Mouse (Mus musculus) megakaryocyte progenitor cell, adult 5-6 weeks (primary cell): ENCODE measurements at regions not wholly inside any gene's neighbourhood (a gene's known extent, or its start where the extent isn't known, plus 50 kb on each side); places are given as distances from the start of the nearest gene placed in this dataset.

Experiments used
- ATAC-seq: replicated peaks from 2 replicates; pipeline ENCODE4 v1.8.0; 2016; ENCODE audit warnings: mild to moderate bottlenecking, moderate TSS enrichment, inconsistent platforms; ENCODE audit not compliant: poor library complexity

DNA sequence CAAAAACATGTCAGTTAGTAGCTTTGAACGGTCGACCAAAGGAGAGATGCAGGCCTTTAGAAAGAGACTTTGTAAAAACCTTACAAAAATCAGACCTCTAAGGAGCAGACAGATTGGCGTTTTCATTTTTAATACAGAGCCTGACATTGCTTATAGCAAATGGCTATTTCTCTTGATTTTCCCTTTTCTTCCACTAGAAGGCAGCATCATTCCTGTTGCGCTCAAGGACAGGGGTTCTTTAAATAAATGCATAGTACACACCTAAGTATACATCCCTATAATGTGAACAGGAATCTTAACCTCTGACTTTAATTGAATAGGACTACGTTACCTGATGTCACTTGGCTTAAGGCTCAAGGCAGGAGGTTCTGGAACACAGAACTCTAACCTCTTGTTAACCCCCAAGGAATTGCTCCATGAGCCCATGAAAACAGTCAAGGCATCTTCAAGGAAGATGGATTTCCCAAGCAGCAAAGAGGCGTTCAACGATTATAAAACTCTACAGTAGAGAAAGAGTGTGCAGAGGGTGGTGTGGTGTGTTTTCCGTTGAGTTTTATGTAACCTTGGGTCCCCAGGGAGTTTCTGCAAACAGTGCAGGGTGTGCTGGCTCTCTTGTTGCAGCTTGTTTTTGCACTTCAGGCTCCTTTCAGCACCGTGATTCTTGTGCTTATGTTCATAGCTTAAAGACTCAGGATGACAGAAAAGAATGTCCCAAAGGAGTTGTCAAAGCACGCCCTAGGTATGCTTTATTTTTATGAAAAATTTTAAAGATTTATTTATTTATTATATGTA, 124.1 kb upstream of the Zfp648 start:
- ATAC-seq: peak; percentile 70

DNA sequence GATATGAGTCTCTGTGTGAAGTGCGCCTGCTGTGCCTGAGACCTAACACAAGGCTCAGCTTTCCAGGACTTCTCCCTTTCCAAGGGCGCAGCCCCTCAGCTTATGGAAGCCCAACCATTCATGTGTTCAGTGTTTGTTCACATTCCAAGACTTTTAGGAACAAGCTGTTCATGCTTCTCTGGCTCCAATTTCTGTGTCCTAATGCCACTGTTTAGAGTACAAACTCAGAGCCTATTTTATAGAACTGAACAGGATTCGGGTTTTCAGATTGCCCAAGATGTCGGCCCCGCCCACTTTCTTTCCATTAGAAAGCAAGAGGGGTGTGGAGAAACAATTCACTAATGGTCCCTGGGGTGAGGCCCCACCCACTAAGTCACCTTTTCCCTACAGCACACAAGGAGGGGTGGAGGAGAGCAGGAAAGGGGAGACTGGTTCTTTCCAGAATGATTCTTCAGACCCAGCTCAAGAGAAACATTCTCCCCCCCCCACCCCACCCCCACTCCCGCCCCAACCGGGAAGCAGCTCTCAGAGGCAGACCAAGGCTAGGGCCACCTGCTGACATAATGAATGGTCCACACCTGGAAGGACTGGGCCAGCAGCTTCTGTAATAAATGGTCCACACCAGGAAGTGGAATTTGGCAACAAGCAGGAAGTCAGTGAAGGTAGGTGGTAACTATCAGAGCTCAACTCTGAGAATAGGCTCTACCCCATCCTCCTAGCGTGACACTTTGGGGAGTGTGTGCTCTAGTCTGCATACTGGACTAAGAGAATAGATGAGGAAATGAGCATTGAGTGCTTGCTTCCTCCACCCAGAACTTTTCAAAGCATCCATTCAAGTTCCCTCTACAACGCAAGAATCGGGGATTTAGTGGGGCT, 120.2 kb upstream of the Zfp648 start:
- ATAC-seq: peak; percentile 32

GRCm38 (mm10) chr1:154086145-154086544, 114.8 kb upstream of the Zfp648 start:
- ATAC-seq: no peak

DNA sequence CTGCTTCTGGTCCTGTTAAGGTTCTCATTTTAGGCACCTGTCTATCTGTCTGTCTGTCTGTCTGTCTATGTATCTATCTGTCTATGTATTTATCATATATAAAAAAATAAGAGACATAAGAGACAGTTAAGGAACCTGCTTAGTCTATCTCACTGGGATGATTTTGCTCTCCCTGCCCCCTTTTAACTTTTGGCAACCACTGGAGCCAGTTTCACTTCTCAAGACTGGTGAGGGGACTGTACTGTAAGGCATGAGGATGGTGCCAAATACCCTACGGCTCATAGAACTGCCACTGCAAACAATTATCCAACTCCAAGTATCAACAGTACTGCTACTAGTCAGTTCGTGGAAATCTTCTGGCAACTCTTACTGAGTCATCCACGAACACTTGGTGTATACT, 111.2 kb upstream of the Zfp648 start:
- peak; percentile 31; the same call in 1 of the 2 replicates for ATAC-seq

GRCm38 (mm10) chr1:154090521-154091490, 110.2 kb upstream of the Zfp648 start:
- no peak for ATAC-seq

DNA sequence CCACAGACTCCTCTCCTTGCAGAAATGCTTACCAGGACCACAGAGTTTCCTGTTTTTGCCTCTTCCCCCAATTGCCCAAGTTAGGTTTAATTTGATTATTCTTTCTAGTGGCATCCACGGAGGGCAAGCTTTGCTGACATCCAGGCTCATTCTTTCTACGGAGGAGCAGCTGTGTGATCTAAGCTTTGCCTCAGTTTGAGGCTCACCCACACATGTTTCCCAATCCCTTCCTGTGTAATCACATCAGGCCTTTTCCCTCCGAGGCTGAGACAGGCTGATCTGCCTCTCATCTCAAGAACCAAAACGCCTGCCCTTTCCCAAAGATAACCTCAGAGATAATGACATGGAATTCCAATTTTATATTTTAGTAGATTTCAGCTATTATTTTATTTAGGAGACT, 107.4 kb upstream of the Zfp648 start:
- peak; percentile 46 for ATAC-seq

GRCm38 (mm10) chr1:154094357-154094756, 106.6 kb upstream of the Zfp648 start:
- ATAC-seq: no peak

DNA sequence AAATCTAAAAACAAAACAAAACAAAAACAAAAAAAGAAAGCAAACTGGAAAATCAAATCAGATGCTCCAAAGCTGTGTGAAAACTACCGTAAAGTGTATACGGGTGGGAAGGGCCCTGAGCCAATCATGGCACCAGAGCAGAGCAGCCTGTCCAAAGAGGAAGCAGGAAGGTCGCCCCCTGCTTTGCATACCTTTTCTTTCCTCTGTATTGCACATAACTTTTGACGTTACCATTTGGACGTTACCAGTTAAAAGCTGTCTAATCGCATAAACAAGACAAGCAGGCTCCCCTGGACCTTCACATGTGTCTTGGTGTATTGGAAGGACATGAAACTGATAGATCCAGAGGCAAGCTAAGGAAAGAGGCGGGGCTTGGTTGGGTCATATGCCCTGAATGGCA, 104.9 kb upstream of the Zfp648 start:
- no peak for ATAC-seq

DNA sequence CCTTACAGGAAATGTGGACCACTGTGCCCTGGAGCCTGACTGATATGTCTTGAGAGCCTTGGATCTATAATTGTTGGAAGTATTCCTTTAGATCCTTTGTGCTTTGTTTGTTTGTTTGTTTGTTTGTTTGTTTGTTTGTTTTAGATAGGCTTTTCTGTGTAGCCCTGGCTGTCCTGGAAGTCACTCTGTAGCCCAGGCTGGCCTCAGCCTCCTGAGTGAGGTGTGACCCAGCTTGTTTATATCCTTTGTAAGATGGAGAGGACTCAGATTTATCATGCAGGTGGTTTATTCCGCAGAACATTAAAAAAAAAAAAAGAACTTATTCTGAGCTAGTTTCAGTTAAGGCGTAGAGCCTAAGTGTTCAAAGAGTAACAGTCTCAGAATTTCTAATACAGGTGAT, 104.1 kb upstream of the Zfp648 start:
- no peak for ATAC-seq

- ATAC-seq: peak; percentile 91
Observed at GRCm38 (mm10) chr1:154097656-154098055, 103.3 kb upstream of the Zfp648 start.

DNA sequence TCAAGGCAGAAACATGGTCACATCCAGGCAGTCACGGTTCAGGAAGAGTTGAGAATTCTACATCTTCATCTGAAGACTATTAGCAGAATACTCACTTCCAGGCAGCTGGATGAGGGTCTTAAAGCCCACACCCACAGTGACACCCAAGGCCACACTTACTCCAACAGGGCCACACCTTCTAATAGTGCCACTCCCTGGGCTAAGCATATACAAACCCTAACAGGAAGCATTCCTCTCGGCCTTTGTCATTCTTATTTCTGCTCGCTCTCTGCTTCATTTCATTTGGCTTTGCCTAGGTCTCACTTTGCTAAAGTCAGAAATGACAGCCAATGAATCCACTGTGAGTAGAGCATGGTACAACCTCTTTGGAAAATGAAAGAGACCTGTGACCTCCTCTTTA, 100.4 kb upstream of the Zfp648 start:
- no peak for ATAC-seq

DNA sequence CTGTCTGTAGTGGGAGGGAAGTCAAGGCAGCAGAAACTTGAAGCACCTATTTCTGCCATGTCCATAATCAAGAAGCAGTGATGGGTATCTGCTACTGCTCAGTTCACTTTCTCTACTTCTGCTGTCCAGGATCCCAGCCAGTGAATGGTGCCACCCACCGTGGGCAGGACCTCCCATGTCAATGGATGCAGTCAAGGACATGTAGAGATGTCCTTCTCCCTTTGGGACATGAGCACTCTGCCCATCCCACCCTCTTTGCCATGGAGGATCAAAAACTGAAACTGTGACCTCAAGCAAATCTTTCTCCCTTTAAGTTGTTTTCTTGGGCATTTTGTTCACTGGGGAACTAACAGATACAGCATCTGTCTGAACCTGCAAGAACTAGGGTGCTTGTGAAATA, 99.6 kb upstream of the Zfp648 start:
- no peak for ATAC-seq

GRCm38 (mm10) chr1:154102191-154102590, 98.8 kb upstream of the Zfp648 start:
- ATAC-seq: no peak

DNA sequence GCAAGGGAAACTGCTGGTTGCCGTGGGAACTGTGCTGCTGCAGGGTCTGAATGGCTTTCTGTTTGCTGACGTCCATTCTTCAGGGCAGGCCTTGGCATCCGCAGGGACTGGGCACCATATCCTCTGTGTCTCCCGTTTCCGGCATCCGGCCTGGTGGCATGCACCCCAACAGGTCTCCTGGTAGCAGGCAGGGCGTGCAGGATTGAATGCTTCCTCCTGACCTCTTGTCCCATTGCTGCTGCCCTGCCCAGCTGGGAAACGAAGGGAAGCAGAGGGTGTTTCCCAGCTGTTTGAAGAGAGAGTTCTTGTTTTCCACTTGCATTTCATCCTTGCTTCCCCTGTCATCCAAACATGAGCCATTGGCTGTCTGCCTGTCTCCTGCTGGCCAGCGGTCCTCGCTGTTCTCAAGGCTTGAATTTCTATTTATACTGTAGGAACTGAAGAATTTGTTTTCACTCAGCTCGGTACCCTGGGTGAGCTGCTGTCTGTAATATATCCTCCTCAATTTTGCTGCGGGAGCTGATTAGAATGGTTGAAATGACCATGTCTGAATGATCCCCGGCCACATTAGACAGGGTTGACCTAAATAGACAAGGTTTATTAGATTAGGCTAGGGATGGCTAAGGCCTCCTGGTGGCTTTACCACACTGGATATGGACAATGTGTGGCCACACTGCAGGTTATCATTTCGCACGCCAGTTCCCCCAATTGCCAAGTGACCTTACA, 98.0 kb upstream of the Zfp648 start:
- no peak for ATAC-seq

DNA sequence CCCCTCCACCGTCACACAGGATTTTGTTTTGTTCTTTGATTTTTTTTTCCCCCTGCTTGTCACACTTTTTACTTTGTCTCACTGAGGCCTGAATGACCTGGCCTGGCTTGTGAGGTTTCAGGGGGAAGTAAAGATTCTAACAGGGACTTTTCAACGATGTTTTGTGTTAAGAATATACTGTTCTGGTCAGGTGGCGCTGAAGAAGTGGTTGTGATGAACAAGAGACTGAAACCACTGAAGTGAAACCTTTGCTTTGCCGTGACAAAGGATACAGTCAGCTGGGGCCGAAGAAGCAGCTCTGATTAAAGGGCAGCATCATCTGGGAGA, 97.4 kb upstream of the Zfp648 start:
- ATAC-seq: no peak

DNA sequence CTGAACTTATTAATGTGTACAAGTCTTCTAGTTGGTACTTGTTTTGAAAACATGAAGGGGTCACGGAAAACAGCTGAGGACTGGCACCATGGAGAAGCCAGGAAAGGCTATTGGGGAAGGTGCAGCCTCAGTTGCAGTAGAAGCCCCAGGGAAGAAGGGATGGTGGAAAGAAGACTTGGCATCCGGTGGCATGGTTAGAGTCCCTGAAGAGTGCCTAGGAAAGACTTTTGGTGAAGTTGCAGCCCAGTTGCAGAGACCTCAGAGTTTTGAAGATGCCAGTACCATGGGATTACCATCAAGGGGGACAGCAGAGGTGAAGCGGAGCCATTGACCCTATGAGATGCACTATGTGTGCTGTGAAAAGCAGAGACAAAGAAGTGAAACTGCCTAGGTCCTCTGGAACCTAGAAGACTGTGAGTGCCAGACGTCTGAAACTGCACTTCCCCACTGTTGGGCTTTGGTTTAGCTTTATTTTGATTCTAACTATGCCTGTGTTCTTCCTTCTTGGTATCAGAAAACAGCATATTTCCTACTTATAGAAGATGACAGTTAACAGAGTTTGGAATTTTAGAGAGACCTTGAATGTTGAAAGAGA, 96.9 kb upstream of the Zfp648 start:
- ATAC-seq: peak; percentile 46; the same call in 1 of the 2 replicates

DNA sequence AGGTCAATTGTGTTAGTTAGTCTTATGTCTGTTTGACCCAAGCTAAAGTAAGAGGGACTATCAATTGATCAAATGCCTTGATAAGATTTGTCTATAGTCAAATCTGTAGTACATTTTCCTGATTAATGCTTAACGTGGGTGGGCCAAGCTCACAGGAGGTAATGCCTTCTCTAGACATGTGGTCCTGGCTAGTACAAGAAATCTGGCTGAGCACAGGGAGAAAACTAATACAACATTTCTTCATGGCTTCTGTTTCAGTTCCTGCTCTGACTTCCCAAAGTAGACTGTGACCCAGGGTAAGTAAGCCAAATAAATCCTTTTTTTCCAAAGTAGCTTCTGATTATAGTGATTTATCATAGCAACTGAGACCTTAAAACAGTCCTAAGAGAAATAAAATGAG, 96.2 kb upstream of the Zfp648 start:
- no peak for ATAC-seq

- ATAC-seq: no peak
Observed at GRCm38 (mm10) chr1:154112500-154112899, 88.5 kb upstream of the Zfp648 start.

DNA sequence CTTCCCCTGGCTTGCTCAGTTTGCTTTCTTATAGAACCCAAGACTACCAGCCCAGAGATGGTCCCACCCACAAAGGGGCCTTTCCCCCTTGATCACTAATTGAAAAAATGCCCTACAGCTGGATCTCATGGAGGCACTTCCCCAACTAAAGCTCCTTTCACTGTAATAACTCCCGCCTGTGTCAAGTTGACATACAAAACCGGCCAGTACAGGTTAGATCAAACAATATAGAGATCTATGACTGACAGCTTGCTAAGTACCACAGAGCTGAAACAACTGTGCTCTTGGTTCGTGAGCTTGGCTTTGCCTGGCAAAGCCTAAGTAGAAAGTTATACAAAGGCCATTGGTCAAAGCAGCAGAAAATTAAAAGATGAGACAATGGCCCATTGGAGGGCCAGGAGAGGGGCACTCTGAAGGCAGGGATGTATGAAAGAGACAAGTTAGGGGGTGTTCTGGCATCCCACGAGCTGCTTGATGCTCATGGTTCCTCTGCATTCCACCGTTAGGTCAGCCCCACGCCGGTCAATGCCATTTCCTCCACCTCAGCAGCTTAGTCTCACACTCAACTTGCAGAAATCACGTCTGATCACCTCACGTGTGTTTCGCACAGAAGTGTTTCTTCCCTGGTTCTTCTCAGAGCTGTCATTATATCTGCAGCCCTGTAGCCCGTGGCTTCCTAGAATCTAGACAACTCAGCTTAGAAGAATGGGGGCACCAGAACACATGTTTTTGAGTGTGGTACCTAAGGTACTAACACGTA, 87.5 kb upstream of the Zfp648 start:
- no peak for ATAC-seq
